Mouse (Mus musculus) forebrain, embryonic 11.5 days (tissue): ENCODE results near the gene Slc12a7. TPM values are rescaled to one million over a fixed set of nuclear protein-coding genes. Genes with fewer than 3 reads are reported as not detected.

Experiments
- ATAC-seq: fragments of 200-750 bp; cut with Nextera tagmentation; replicated peaks from 2 replicates; pipeline ENCODE4 v1.8.0; 2017; ENCODE audit warnings: moderate TSS enrichment; ENCODE audit not compliant: low FRiP score
- DNase-seq: peaks from one replicate; pipeline ENCODE4 v3.0.0-alpha.2; 2017; ENCODE audit warnings: low spot score
- H3K27ac ChIP-seq: fragments of 300-500 bp; sonication (generic); 2 replicates; pipeline ENCODE4 v1.5.1; 2014; ENCODE audit warnings: low read depth, low read length
- H3K27me3 ChIP-seq: fragments of 300-500 bp; sonication (generic); 2 replicates; pipeline ENCODE4 v1.6.1; 2014; ENCODE audit warnings: mild to moderate bottlenecking, low read length, mixed read lengths; ENCODE audit not compliant: control insufficient read depth, insufficient read depth
- H3K36me3 ChIP-seq: fragments of 300-500 bp; sonication (generic); 2 replicates; pipeline ENCODE4 v1.6.1; 2014; ENCODE audit warnings: mild to moderate bottlenecking, low read length, moderate library complexity, mixed read lengths; ENCODE audit not compliant: control insufficient read depth, insufficient read depth
- H3K4me1 ChIP-seq: fragments of 300-500 bp; sonication (generic); replicated peaks from 2 replicates; pipeline ENCODE4 v1.6.1; 2014; ENCODE audit warnings: low read length, mixed read lengths; ENCODE audit not compliant: control insufficient read depth, insufficient read depth
- H3K4me2 ChIP-seq: fragments of 300-500 bp; sonication (generic); 2 replicates; pipeline ENCODE4 v1.6.1; 2014; ENCODE audit warnings: low read depth, mild to moderate bottlenecking, low read length, moderate library complexity, mixed read lengths; ENCODE audit not compliant: severe bottlenecking
- H3K4me3 ChIP-seq: fragments of 300-500 bp; sonication (generic); 2 replicates; pipeline ENCODE4 v1.5.1; 2014; ENCODE audit warnings: low read depth, low read length
- H3K9ac ChIP-seq: fragments of 300-500 bp; sonication (generic); 2 replicates; pipeline ENCODE4 v1.6.1; 2014; ENCODE audit warnings: low read length
- H3K9me3 ChIP-seq: fragments of 300-500 bp; sonication (generic); 2 replicates; pipeline ENCODE4 v1.6.1; 2016; ENCODE audit warnings: low read length, mixed read lengths; ENCODE audit not compliant: control insufficient read depth
- WGBS: fragments of 180-500 bp; shearing (Covaris S2); extraction: QIAGEN DNeasy Blood & Tissue Kit; methylation state at CpG from one replicate; pipeline ENCODE4 v1.1.7; 2014; 5-methylcytosine and 5-hydroxymethylcytosine counted together
- polyA plus RNA-seq: library from polyadenylated mRNA; unstranded; fragments of >200 nt; fragmentation: Nextera tagmentation; extraction: Ambion mirVana; gene quantifications from 2 replicates; pipeline ENCODE4 v1.2.1, GENCODE M21; 2014

Gene Slc12a7
- polyA plus RNA-seq, 1 experiment from 2014 or later, result 55.6 TPM

DNA sequence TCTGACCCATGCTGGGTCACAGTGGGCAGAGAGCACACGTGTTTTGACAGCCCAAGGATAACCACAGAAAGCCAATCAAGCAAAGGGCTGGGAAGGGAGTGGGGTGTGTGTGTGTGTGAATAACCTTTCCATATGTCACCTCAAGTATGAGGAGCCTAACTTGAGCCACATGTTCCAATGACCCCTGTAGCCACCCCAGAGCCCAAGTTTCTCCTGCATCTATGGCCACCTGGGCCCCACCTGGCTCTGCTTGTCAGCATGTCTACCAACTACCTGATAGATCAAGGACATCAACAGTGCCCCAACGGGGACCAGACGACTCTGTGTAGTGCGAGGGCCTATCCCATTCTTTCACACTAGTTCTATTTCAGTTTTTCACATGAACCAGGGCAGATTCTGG is 106.8 kb downstream of the Slc12a7 start:
- 0 out of 2 replicates have a peak, but pooled peaks cover 1% of the 10 kb centered on the region for H3K4me1 ChIP-seq
- H3K36me3 ChIP-seq, result no peaks in the 10 kb centered on the region
- H3K4me2 ChIP-seq, result no peak overlapping the region
- no peaks in the 10 kb centered on the region for H3K9me3 ChIP-seq
- H3K27ac ChIP-seq, result no peak overlapping the region
- H3K4me3 ChIP-seq, result no peak overlapping the region
- no peak overlapping the region for H3K9ac ChIP-seq
- H3K27me3 ChIP-seq, result no peaks in the 10 kb centered on the region
- ATAC-seq (no peak), DNase-seq (no peak)
- WGBS, result 84% methylated on average over 4 of the region's 4 CpGs

DNA sequence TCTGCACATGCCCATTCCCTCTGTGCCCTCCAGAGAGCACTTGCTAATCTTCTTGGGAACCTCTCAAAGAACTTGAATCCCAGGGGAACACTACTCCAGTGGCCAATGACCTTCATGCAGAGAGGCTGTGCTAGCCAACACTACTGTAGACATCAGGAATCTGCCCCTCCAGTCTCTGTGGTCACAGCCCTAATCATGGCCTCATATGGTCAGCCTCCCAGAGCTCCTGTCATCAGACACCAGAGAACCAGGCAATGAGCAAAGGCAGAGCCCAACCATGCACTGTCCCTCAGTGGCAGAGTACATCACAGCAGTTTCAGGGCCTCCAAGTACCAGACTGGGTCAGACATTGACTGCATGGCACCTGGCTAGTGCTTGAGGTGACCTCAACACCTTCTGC is 109.8 kb downstream of the Slc12a7 start:
- H3K4me2 ChIP-seq, result no peak overlapping the region
- 0 out of 2 replicates have a peak, but pooled peaks cover 1% of the 10 kb centered on the region for H3K4me1 ChIP-seq
- H3K9me3 ChIP-seq, result no peaks in the 10 kb centered on the region

DNA sequence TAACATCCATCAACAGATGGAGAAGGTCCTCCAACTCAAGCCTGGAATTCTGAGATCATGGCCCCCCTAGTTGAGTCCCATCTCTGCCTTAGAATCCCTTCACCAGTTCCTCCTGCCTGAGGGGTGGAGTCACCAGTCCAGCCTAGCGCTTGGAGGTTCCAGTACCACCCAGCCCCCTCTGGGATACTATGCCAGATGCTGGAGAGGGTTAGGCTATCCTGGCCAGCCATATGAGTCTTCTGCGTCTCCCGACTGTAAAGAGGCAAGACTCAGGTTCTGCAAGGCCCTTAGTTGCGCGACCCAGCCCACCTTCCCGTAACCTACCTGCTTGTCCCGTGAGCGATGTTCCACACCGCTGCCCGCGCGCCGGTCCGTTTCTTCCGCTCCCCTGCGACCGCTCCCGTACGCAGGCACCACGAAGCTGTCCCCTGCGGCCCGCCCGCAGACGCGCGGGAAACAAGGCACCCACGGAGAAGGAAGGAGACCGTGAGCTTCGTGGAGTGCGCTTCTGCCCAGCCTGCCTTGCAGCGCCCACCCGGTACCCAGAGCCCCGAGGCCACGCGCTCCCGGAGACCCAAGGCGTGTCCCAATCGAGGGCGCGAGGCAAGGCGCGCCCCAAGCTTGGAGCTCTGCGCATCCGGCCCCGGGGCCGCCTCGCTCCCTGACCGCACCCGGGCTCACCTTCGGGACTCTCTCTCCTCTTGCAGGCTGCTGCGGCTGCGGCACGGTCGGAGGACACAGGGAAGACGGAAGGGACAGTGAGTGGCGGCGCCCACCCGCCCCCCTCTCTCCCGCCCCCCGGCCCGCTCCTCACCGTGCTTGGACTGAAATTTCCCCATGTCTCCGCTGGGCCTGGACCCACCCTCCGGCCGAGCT is 113.9 kb downstream of the Slc12a7 start:
- H3K27ac ChIP-seq, result no peak overlapping the region
- H3K4me2 ChIP-seq, result peak overlapping the region; percentile 92
- ATAC-seq (peak; percentile 66), DNase-seq (peak; percentile 72)
- H3K9ac ChIP-seq, result peak overlapping the region; percentile 41
- no peaks in the 10 kb centered on the region for H3K36me3 ChIP-seq
- no peaks in the 10 kb centered on the region for H3K9me3 ChIP-seq
- H3K4me1 ChIP-seq, result no peaks in the 10 kb centered on the region
- H3K27me3 ChIP-seq, result peaks cover 14% of the 10 kb centered on the region
- H3K4me3 ChIP-seq, result peak overlapping the region; percentile 44
- WGBS, result under 1% methylated on average over 60 of the region's 65 CpGs

More for the DNA sequence above, 109.8 kb downstream of the Slc12a7 start:
- DNase-seq (no peak), ATAC-seq (no peak)
- no peak overlapping the region for H3K27ac ChIP-seq
- H3K36me3 ChIP-seq, result no peaks in the 10 kb centered on the region
- H3K9ac ChIP-seq, result no peak overlapping the region
- no peak overlapping the region for H3K4me3 ChIP-seq
- peaks cover 14% of the 10 kb centered on the region for H3K27me3 ChIP-seq

DNA sequence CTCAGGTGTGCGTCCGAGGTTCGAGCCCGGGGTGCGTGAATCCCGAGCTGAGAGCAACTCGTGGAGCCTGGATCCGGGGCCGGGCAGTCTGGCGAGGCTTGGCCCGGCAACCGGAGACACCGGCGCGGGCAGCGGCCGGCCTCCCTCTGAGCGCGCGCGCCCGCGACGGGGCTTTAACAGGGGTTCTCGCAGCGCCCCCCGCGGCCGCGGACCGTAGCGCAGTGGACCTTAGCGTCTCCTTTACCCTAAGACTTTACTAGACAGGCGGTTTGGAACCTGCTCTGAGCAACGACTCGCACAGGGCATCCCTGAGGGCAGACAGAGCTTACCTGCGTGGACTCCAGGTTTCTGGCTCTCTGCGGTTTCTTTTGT is 114.6 kb downstream of the Slc12a7 start, which contains the start of gene Nkd2:
Gene Nkd2, minus strand, starts transcription at position 167 of the 372 bp plus-strand sequence.
- Histone ChIP-seq H3K27me3 (peaks cover 14% of the 10 kb centered on the region), H3K9me3 (no peaks in the 10 kb centered on the region), H3K4me1 (no peaks in the 10 kb centered on the region), H3K9ac (peak within 1 kb of the TSS; percentile 41), H3K4me2 (peak within 1 kb of the TSS; percentile 92), H3K36me3 (no peaks in the 10 kb centered on the region), H3K4me3 (peak within 1 kb of the TSS; percentile 44), H3K27ac (no peak within 1 kb of the TSS)
- DNase-seq (peak; percentile 92), ATAC-seq (peak; percentile 87)
- WGBS, result under 1% methylated on average over 38 of the region's 38 CpGs

Other genes with a start within 250 kb of the Slc12a7 start
- 0.08 and 0.75 TPM in 2 replicates for gene Slc6a3, start 196.3 kb upstream of the Slc12a7 start, polyA plus RNA-seq
- gene Clptm1l, start 129.1 kb upstream of the Slc12a7 start, polyA plus RNA-seq, result 108 and 122 TPM in 2 replicates
- gene Tert, start 106.2 kb upstream of the Slc12a7 start, polyA plus RNA-seq, result 5.7 and 7.1 TPM in 2 replicates
- gene Slc6a18, start 55.1 kb upstream of the Slc12a7 start, polyA plus RNA-seq, result not detected in 2 replicates
- gene Slc6a19, start 28.2 kb upstream of the Slc12a7 start, polyA plus RNA-seq, result not detected in 2 replicates
- gene Nkd2, start 114.5 kb downstream of the Slc12a7 start, polyA plus RNA-seq, result 12.3 and 13.5 TPM in 2 replicates
- gene Trip13, start 204.7 kb downstream of the Slc12a7 start, polyA plus RNA-seq, result 59.9 and 60.0 TPM in 2 replicates
- 73.2 and 73.4 TPM in 2 replicates for gene Brd9, start 204.7 kb downstream of the Slc12a7 start, polyA plus RNA-seq
- gene Zdhhc11, start 230.8 kb downstream of the Slc12a7 start, polyA plus RNA-seq, result not detected in 2 replicates